In genomic region chr6:129210447-129210790, GRCm38 (mm10) we compare ENCODE assay signal across 16 mouse cellular contexts. TPM values are rescaled to one million over a fixed set of nuclear protein-coding genes. Genes with fewer than 3 reads are reported as not detected.
DNase-seq lines count a peak whose midpoint lies in the region; ATAC-seq and TF ChIP-seq lines count a peak whose summit lies in the region.
"Had no signal": no experiment of that assay in that cellular context is flagged by ENCODE, and none has a peak within 500 bp of the region (broad histone marks: within the 10 kb centered on the region; RNA-seq: fewer than 3 reads in every experiment).

No protein-coding gene starts in this region.

- no peak overlapping the region for H3K9ac ChIP-seq in MEL (ENCODE audit: control insufficient read depth, low read depth, low read length, poor library complexity, severe bottlenecking)
- H3K9ac ChIP-seq: limb, embryonic 12.5 days; liver, embryonic 14.5 days had no signal

- TF ChIP-seq CTCF in thymus, adult 2 months (IDR thresholded peaks at IDR 0.05; ENCODE audit: borderline replicate concordance, control insufficient read depth, extremely low read depth, insufficient read depth, low read length, poor library complexity), result no peak
- TF ChIP-seq CTCF in MEL (IDR thresholded peaks at IDR 0.05 in 2 of 3, conservative IDR thresholded peaks at IDR 0.05 in 1 of 3; ENCODE audit: control insufficient read depth in 1 of 3, insufficient read depth in 1 of 3, low read depth in 2 of 3, low read length in 3 of 3, poor library complexity in 1 of 3, severe bottlenecking in 1 of 3), result no peak

- TF ChIP-seq EP300 in MEL (IDR thresholded peaks at IDR 0.05; ENCODE audit: low read depth in 1 of 2, low read length in 2 of 2), result peak; percentile 68 to 77; a peak in 3 of 4 replicates

- no peak overlapping the region for H3K4me3 ChIP-seq in thymus, adult 2 months (ENCODE audit: control insufficient read depth, insufficient read depth, low read length)
- H3K4me3 ChIP-seq in MEL (ENCODE audit: control insufficient read depth in 1 of 2, insufficient read depth in 1 of 2, low read depth in 2 of 2, low read length in 2 of 2), result no peak overlapping the region
- H3K4me3 ChIP-seq: layer of hippocampus, adult 2 months; limb, embryonic 12.5 days had no signal

- no peaks in the 10 kb centered on the region for H3K27me3 ChIP-seq in thymus, adult 2 months (ENCODE audit: control insufficient read depth, insufficient read depth, low read length)
- H3K27me3 ChIP-seq in MEL (ENCODE audit: control insufficient read depth in 1 of 2, insufficient read depth in 2 of 2, low read length in 2 of 2), result no peaks in the 10 kb centered on the region
- H3K27me3 ChIP-seq: limb, embryonic 12.5 days had no signal

- peak; percentile 90 for ATAC-seq in megakaryocyte, adult 5-6 weeks (ENCODE audit: poor library complexity, severe bottlenecking)
- ATAC-seq: hindbrain, embryonic 16.5 days had no signal

- WGBS in thymus, adult 2 months, result 6% methylated on average over 4 of the region's 4 CpGs

- H3K9me3 ChIP-seq in MEL (replicated peaks; ENCODE audit: insufficient read depth, low read length), result no peaks in the 10 kb centered on the region
- H3K9me3 ChIP-seq: limb, embryonic 12.5 days had no signal

- H3K4me1 ChIP-seq in thymus, adult 2 months (replicated peaks; ENCODE audit: control insufficient read depth, insufficient read depth, low read length), result peaks cover 3% of the 10 kb centered on the region
- peaks cover 9 to 33% of the 10 kb centered on the region in 2 experiments for H3K4me1 ChIP-seq in MEL (ENCODE audit: control insufficient read depth in 1 of 2, insufficient read depth in 2 of 2, low read length in 2 of 2)
- H3K4me1 ChIP-seq: limb, embryonic 12.5 days had no signal

- no peaks in the 10 kb centered on the region for H3K79me2 ChIP-seq in MEL (ENCODE audit: control insufficient read depth, insufficient read depth, low read length, poor library complexity)

- H3K36me3 ChIP-seq in thymus, adult 2 months (ENCODE audit: control insufficient read depth, insufficient read depth, low read length), result no peaks in the 10 kb centered on the region
- H3K36me3 ChIP-seq in MEL (ENCODE audit: control insufficient read depth in 1 of 2, insufficient read depth in 2 of 2, low read length in 2 of 2), result peaks cover 0 to 39% of the 10 kb centered on the region in 2 experiments; a peak in 2 of 4 replicates
- H3K36me3 ChIP-seq: limb, embryonic 12.5 days had no signal

- peak overlapping the region; percentile 48; the same call in 1 of the 2 replicates for H3K27ac ChIP-seq in thymus, adult 2 months (ENCODE audit: control insufficient read depth, insufficient read depth, low read length)
- peak overlapping the region; percentile 64 for H3K27ac ChIP-seq in MEL (ENCODE audit: control insufficient read depth, low read depth, low read length)
- H3K27ac ChIP-seq: layer of hippocampus, adult 2 months; limb, embryonic 12.5 days; liver, embryonic 14.5 days had no signal

- peak; percentile 44 for DNase-seq in thymus, adult 2 months
- DNase-seq in thymus, postnatal 25 days, result no peak
- peak; percentile 62 for DNase-seq in MEL (ENCODE audit: low read depth, low spot score)
- DNase-seq in frontal cortex, postnatal 36 days (ENCODE audit: low spot score in 2 of 2), result no peak
- no peak for DNase-seq in ovary, postnatal 36 days (ENCODE audit: low spot score)
- no peak for DNase-seq in adrenal gland, adult (ENCODE audit: inconsistent age in 2 of 2, low spot score in 1 of 2)
- DNase-seq: adrenal gland, adult 8-10 months; cerebellum, adult 18-20 months; midbrain, embryonic 14.5 days had no signal

- no peak for TF ChIP-seq RAD21 in MEL (IDR thresholded peaks at IDR 0.05; ENCODE audit: low read depth, low read length)

- no peak for TF ChIP-seq POLR2A in thymus, adult 2 months (IDR thresholded peaks at IDR 0.05; ENCODE audit: control insufficient read depth, extremely low read depth, insufficient read depth, low read length, poor library complexity)
- no peak for TF ChIP-seq POLR2A in MEL (IDR thresholded peaks at IDR 0.05; ENCODE audit: control insufficient read depth in 1 of 2, insufficient read depth in 1 of 2, low read depth in 1 of 2, low read length in 2 of 2, poor library complexity in 1 of 2)

TF ChIP-seq in MEL, 35 proteins besides CTCF, POLR2A, EP300 and RAD21:
- peak; percentile 74 for TF ChIP-seq ETS1 (IDR thresholded peaks at IDR 0.05; ENCODE audit: low read depth, low read length)
- no peak for TF ChIP-seq BHLHE40 (IDR thresholded peaks at IDR 0.05; ENCODE audit: borderline replicate concordance, low read depth, low read length)
- 0 out of 2 replicates have a peak, but pooled peaks have one; percentile 32 for TF ChIP-seq HCFC1 (IDR thresholded peaks at IDR 0.05; ENCODE audit: low read depth, low read length)
- peak; percentile 86 for TF ChIP-seq GATA1 (IDR thresholded peaks at IDR 0.05; ENCODE audit: low read depth, low read length)
- peak; percentile 64 for TF ChIP-seq TCF12 (IDR thresholded peaks at IDR 0.05; ENCODE audit: low read depth, low read length)
- TF ChIP-seq MEF2A (IDR thresholded peaks at IDR 0.05; ENCODE audit: extremely low read depth, insufficient replicate concordance, low read depth, low read length, poor library complexity, severe bottlenecking), result no peak
- peak; percentile 88 for TF ChIP-seq ZNF384 (IDR thresholded peaks at IDR 0.05; ENCODE audit: low read depth, low read length)
- TF ChIP-seq KAT2A (conservative IDR thresholded peaks at IDR 0.05; ENCODE audit: low read depth, low read length), result no peak
- TF ChIP-seq MYC (IDR thresholded peaks at IDR 0.05; ENCODE audit: low read depth, low read length), result 0 out of 2 replicates have a peak, but pooled peaks have one; percentile 20
- no peak for TF ChIP-seq CHD2 (IDR thresholded peaks at IDR 0.05; ENCODE audit: low read length)
- TF ChIP-seq MYB (IDR thresholded peaks at IDR 0.05; ENCODE audit: low read depth, low read length), result no peak
- TF ChIP-seq SIN3A (IDR thresholded peaks at IDR 0.05; ENCODE audit: low read length), result 0 out of 2 replicates have a peak, but pooled peaks have one; percentile 29

RNA-seq across cellular contexts. Expression of gene Clec2d, which starts 30.0 kb away (rescaled TPM):
- polyA plus RNA-seq in thymus, adult 2 months (2012; rRNA removed), result 43.1 and 91.5 TPM in 2 replicates
- total RNA-seq in MEL (2012; rRNA removed), result 1.7 and 2.8 TPM in 2 replicates
- under 1 TPM in 1 of 2 experiments, not detected in 1; 0.50 TPM for polyA plus RNA-seq in MEL (2012; ENCODE audit: insufficient read depth in 1 of 2, insufficient read length in 2 of 2, low read depth in 1 of 2, low replicate concordance in 2 of 2, missing spikeins in 1 of 2)
- total RNA-seq in megakaryocyte, adult 5-6 weeks (2015), result 28.2 and 41.3 TPM in 2 replicates
- total RNA-seq in megakaryocyte, adult 5-6 weeks (2017), result 238 and 253 TPM in 2 replicates
- polyA plus RNA-seq: forebrain, embryonic 11.5 days; neural tube, embryonic 11.5 days had no signal

Comparison
In these comparisons a context has a peak if more than half of its experiments do, and no peak if none do; other contexts are left out.
1. DNase-seq: peak in thymus, adult 2 months (single experiment) and MEL (single experiment); none in thymus, postnatal 25 days (single experiment), frontal cortex, postnatal 36 days (0 of 2), ovary, postnatal 36 days (single experiment) and adrenal gland, adult (0 of 2).